Mouse (Mus musculus): ENCODE results near the gene Ing2. TPM values are rescaled to one million over a fixed set of nuclear protein-coding genes. Genes with fewer than 3 reads are reported as not detected.

The Ing2 gene
- polyA plus RNA-seq, 1 experiment from 2014 or later = 19.8 TPM

- 84% methylated on average over 5 of the region's 5 CpGs for WGBS
- Histone ChIP-seq H3K4me2 (ENCODE audit: low read length) (no peak overlapping the region), H3K9me3 (replicated peaks; ENCODE audit: low read length) (no peaks in the 10 kb centered on the region), H3K27me3 (ENCODE audit: insufficient read depth, low read length) (no peaks in the 10 kb centered on the region), H3K4me1 (replicated peaks; ENCODE audit: insufficient read depth, low read length) (no peaks in the 10 kb centered on the region), H3K27ac (no peak overlapping the region), H3K36me3 (ENCODE audit: insufficient read depth, low read length) (peaks cover 20% of the 10 kb centered on the region), H3K9ac (ENCODE audit: low read depth, low read length) (no peak overlapping the region), H3K4me3 (replicated peaks; ENCODE audit: low read depth, low read length) (no peak overlapping the region)
- no peak for DNase-seq (ENCODE audit: low spot score)
- no peak for TF ChIP-seq CTCF (IDR thresholded peaks at IDR 0.05; ENCODE audit: low read depth)
- no peak for ATAC-seq (replicated peaks; ENCODE audit: low FRiP score, low read depth)
These were observed 32.8 kb upstream of the Ing2 start for GRCm38 (mm10) chr8:47708106-47708505.

- no peaks in the 10 kb centered on the region for H3K4me1 ChIP-seq (replicated peaks; ENCODE audit: insufficient read depth, low read length)
These were observed 31.4 kb upstream of the Ing2 start for GRCm38 (mm10) chr8:47706746-47707145.

GRCm38 (mm10) chr8:47702333-47702732 lies 27.0 kb upstream of the Ing2 start:
- Histone ChIP-seq H3K4me2 (ENCODE audit: low read length) (no peak overlapping the region), H3K4me3 (replicated peaks; ENCODE audit: low read depth, low read length) (no peak overlapping the region), H3K4me1 (replicated peaks; ENCODE audit: insufficient read depth, low read length) (no peaks in the 10 kb centered on the region), H3K27me3 (ENCODE audit: insufficient read depth, low read length) (no peaks in the 10 kb centered on the region), H3K36me3 (ENCODE audit: insufficient read depth, low read length) (no peaks in the 10 kb centered on the region), H3K9ac (ENCODE audit: low read depth, low read length) (no peak overlapping the region), H3K9me3 (replicated peaks; ENCODE audit: low read length) (no peaks in the 10 kb centered on the region), H3K27ac (no peak overlapping the region)
- no peak for TF ChIP-seq CTCF (IDR thresholded peaks at IDR 0.05; ENCODE audit: low read depth)
- no peak for ATAC-seq (replicated peaks; ENCODE audit: low FRiP score, low read depth)
- no peak for DNase-seq (ENCODE audit: low spot score)
- 39% methylated on average over 1 of the region's 1 CpGs for WGBS

More at GRCm38 (mm10) chr8:47706746-47707145, 31.4 kb upstream of the Ing2 start:
- no peak overlapping the region for H3K27ac ChIP-seq
- TF ChIP-seq CTCF (IDR thresholded peaks at IDR 0.05; ENCODE audit: low read depth) = no peak
- H3K9ac ChIP-seq (ENCODE audit: low read depth, low read length) = no peak overlapping the region
- peak; percentile 13 for DNase-seq (ENCODE audit: low spot score)
- H3K4me2 ChIP-seq (ENCODE audit: low read length) = no peak overlapping the region
- H3K4me3 ChIP-seq (replicated peaks; ENCODE audit: low read depth, low read length) = no peak overlapping the region
- peaks cover 17% of the 10 kb centered on the region for H3K36me3 ChIP-seq (ENCODE audit: insufficient read depth, low read length)
- H3K9me3 ChIP-seq (replicated peaks; ENCODE audit: low read length) = no peaks in the 10 kb centered on the region
- WGBS = 92% methylated on average over 8 of the region's 8 CpGs
- H3K27me3 ChIP-seq (ENCODE audit: insufficient read depth, low read length) = no peaks in the 10 kb centered on the region
- peak; percentile 61; the same call in 1 of the 2 replicates for ATAC-seq (replicated peaks; ENCODE audit: low FRiP score, low read depth)

GRCm38 (mm10) chr8:47697696-47698095 lies 22.3 kb upstream of the Ing2 start:
- Histone ChIP-seq H3K4me1 (replicated peaks; ENCODE audit: insufficient read depth, low read length) (no peaks in the 10 kb centered on the region), H3K9me3 (replicated peaks; ENCODE audit: low read length) (no peaks in the 10 kb centered on the region), H3K36me3 (ENCODE audit: insufficient read depth, low read length) (no peaks in the 10 kb centered on the region), H3K27me3 (ENCODE audit: insufficient read depth, low read length) (no peaks in the 10 kb centered on the region), H3K4me2 (ENCODE audit: low read length) (no peak overlapping the region), H3K9ac (ENCODE audit: low read depth, low read length) (no peak overlapping the region), H3K4me3 (replicated peaks; ENCODE audit: low read depth, low read length) (no peak overlapping the region), H3K27ac (no peak overlapping the region)
- DNase-seq (ENCODE audit: low spot score) = no peak
- 61% methylated on average over 1 of the region's 1 CpGs for WGBS
- ATAC-seq (replicated peaks; ENCODE audit: low FRiP score, low read depth) = no peak
- TF ChIP-seq CTCF (IDR thresholded peaks at IDR 0.05; ENCODE audit: low read depth) = no peak

GRCm38 (mm10) chr8:47695431-47696105 lies 20.2 kb upstream of the Ing2 start:
- Histone ChIP-seq H3K27ac (no peak overlapping the region), H3K4me2 (ENCODE audit: low read length) (no peak overlapping the region), H3K27me3 (ENCODE audit: insufficient read depth, low read length) (no peaks in the 10 kb centered on the region), H3K4me1 (replicated peaks; ENCODE audit: insufficient read depth, low read length) (no peaks in the 10 kb centered on the region), H3K9ac (ENCODE audit: low read depth, low read length) (no peak overlapping the region), H3K36me3 (ENCODE audit: insufficient read depth, low read length) (no peaks in the 10 kb centered on the region), H3K4me3 (replicated peaks; ENCODE audit: low read depth, low read length) (no peak overlapping the region), H3K9me3 (replicated peaks; ENCODE audit: low read length) (no peaks in the 10 kb centered on the region)
- WGBS = 77% methylated on average over 5 of the region's 5 CpGs
- no peak for ATAC-seq (replicated peaks; ENCODE audit: low FRiP score, low read depth)
- TF ChIP-seq CTCF (IDR thresholded peaks at IDR 0.05; ENCODE audit: low read depth) = no peak
- no peak for DNase-seq (ENCODE audit: low spot score)

GRCm38 (mm10) chr8:47693119-47693518 lies 17.8 kb upstream of the Ing2 start:
- 15% methylated on average over 2 of the region's 2 CpGs for WGBS
- Histone ChIP-seq H3K9ac (ENCODE audit: low read depth, low read length) (no peak overlapping the region), H3K4me1 (replicated peaks; ENCODE audit: insufficient read depth, low read length) (no peaks in the 10 kb centered on the region), H3K27me3 (ENCODE audit: insufficient read depth, low read length) (no peaks in the 10 kb centered on the region), H3K9me3 (replicated peaks; ENCODE audit: low read length) (no peaks in the 10 kb centered on the region), H3K4me3 (replicated peaks; ENCODE audit: low read depth, low read length) (no peak overlapping the region), H3K4me2 (ENCODE audit: low read length) (no peak overlapping the region), H3K27ac (no peak overlapping the region), H3K36me3 (ENCODE audit: insufficient read depth, low read length) (no peaks in the 10 kb centered on the region)
- DNase-seq (ENCODE audit: low spot score) (peak; percentile 88), ATAC-seq (replicated peaks; ENCODE audit: low FRiP score, low read depth) (no peak)
- TF ChIP-seq CTCF (IDR thresholded peaks at IDR 0.05; ENCODE audit: low read depth) = peak; percentile 94

GRCm38 (mm10) chr8:47691831-47692230 lies 16.5 kb upstream of the Ing2 start:
- ATAC-seq (replicated peaks; ENCODE audit: low FRiP score, low read depth) (no peak), DNase-seq (ENCODE audit: low spot score) (no peak)
- Histone ChIP-seq H3K4me2 (ENCODE audit: low read length) (no peak overlapping the region), H3K9me3 (replicated peaks; ENCODE audit: low read length) (no peaks in the 10 kb centered on the region), H3K4me3 (replicated peaks; ENCODE audit: low read depth, low read length) (no peak overlapping the region), H3K27me3 (ENCODE audit: insufficient read depth, low read length) (no peaks in the 10 kb centered on the region), H3K4me1 (replicated peaks; ENCODE audit: insufficient read depth, low read length) (no peaks in the 10 kb centered on the region), H3K9ac (ENCODE audit: low read depth, low read length) (no peak overlapping the region), H3K27ac (no peak overlapping the region), H3K36me3 (ENCODE audit: insufficient read depth, low read length) (no peaks in the 10 kb centered on the region)
- WGBS = 84% methylated on average over 10 of the region's 10 CpGs
- no peak for TF ChIP-seq CTCF (IDR thresholded peaks at IDR 0.05; ENCODE audit: low read depth)
